ENCODE assay signal across 28 mouse cellular contexts in genomic region chr1:147084129-147084799, GRCm38 (mm10).
A peak's percentile ranks its signal among the peaks of the same experiment; 100 is the strongest.
DNase-seq lines count a peak whose midpoint lies in the region; ATAC-seq lines count a peak whose summit lies in the region.
"Had no signal": no experiment of that assay in that cellular context is flagged by ENCODE, and none has a peak within 500 bp of the region (broad histone marks: within the 10 kb centered on the region; RNA-seq: fewer than 3 reads in every experiment).

No protein-coding gene starts in this region.

- H3K36me3 ChIP-seq in midbrain, embryonic 14.5 days (ENCODE audit: control insufficient read depth, insufficient read depth, low read length): no peaks in the 10 kb centered on the region
- no peaks in the 10 kb centered on the region for H3K36me3 ChIP-seq in midbrain, embryonic 10.5 days
- H3K36me3 ChIP-seq in forebrain, embryonic 13.5 days (ENCODE audit: poor library complexity, severe bottlenecking): no peaks in the 10 kb centered on the region
- H3K36me3 ChIP-seq in kidney, embryonic 14.5 days (ENCODE audit: control insufficient read depth, insufficient read depth, low read length): no peaks in the 10 kb centered on the region
- H3K36me3 ChIP-seq: heart, embryonic 13.5 days; kidney, embryonic 15.5 days; limb, embryonic 13.5 days had no signal

- DNase-seq in midbrain, embryonic 14.5 days: peak; percentile 48
- no peak for DNase-seq in midbrain, embryonic 10.5 days (ENCODE audit: low spot score)
- DNase-seq in forelimb bud, embryonic 11.5 days (ENCODE audit: low read depth, low spot score): peak; percentile 0
- DNase-seq in cerebellum, postnatal 10 days: no peak
- DNase-seq in urinary bladder, postnatal 14 days (ENCODE audit: low spot score): no peak
- DNase-seq: adrenal gland, postnatal 10 days; cerebellum, adult 11-12 months; cerebellum, adult 9-11 months; gastrocnemius, postnatal 10 days; heart, postnatal 10 days; kidney, adult 11 months; kidney, postnatal 25 days; lung, postnatal 36 days; right cerebral cortex, adult 18-20 months; right cerebral cortex, postnatal 4 days; thymus, adult 18-20 months; thymus, postnatal 25 days had no signal

- no peak overlapping the region for H3K27ac ChIP-seq in midbrain, embryonic 14.5 days (replicated peaks; ENCODE audit: low read depth, low read length)
- H3K27ac ChIP-seq in midbrain, embryonic 10.5 days (replicated peaks): no peak overlapping the region
- no peak overlapping the region for H3K27ac ChIP-seq in forebrain, embryonic 13.5 days
- H3K27ac ChIP-seq in kidney, embryonic 14.5 days (ENCODE audit: low read depth, low read length): no peak overlapping the region
- H3K27ac ChIP-seq: heart, embryonic 13.5 days; hindbrain, embryonic 14.5 days; kidney, embryonic 15.5 days; layer of hippocampus, adult 2 months; limb, embryonic 13.5 days; stomach, postnatal 0 days had no signal

- ATAC-seq in midbrain, embryonic 14.5 days (ENCODE audit: low FRiP score, low TSS enrichment): no peak
- ATAC-seq in forebrain, embryonic 13.5 days: peak; percentile 70; the same call in 1 of the 2 replicates
- ATAC-seq in kidney, embryonic 14.5 days (ENCODE audit: low FRiP score, low TSS enrichment): no peak
- ATAC-seq: Patski had no signal

- H3K9ac ChIP-seq in midbrain, embryonic 14.5 days (replicated peaks; ENCODE audit: low read length): no peak overlapping the region
- H3K9ac ChIP-seq in forebrain, embryonic 13.5 days: no peak overlapping the region
- H3K9ac ChIP-seq in kidney, embryonic 14.5 days (ENCODE audit: low read depth, low read length): no peak overlapping the region
- H3K9ac ChIP-seq: heart, embryonic 13.5 days; hindbrain, embryonic 14.5 days; kidney, embryonic 15.5 days; limb, embryonic 13.5 days had no signal

- no peak overlapping the region for H3K4me2 ChIP-seq in midbrain, embryonic 14.5 days (ENCODE audit: low read length)
- no peak overlapping the region for H3K4me2 ChIP-seq in forebrain, embryonic 13.5 days
- H3K4me2 ChIP-seq in kidney, embryonic 14.5 days (replicated peaks; ENCODE audit: low read depth, low read length): no peak overlapping the region
- H3K4me2 ChIP-seq: heart, embryonic 13.5 days; hindbrain, embryonic 14.5 days; kidney, embryonic 15.5 days; limb, embryonic 13.5 days; liver, embryonic 11.5 days had no signal

- H3K4me1 ChIP-seq in midbrain, embryonic 14.5 days (ENCODE audit: control insufficient read depth, insufficient read depth, low read length): no peaks in the 10 kb centered on the region
- H3K4me1 ChIP-seq in midbrain, embryonic 10.5 days: no peaks in the 10 kb centered on the region
- peaks cover 4% of the 10 kb centered on the region; the same call in 1 of the 2 replicates for H3K4me1 ChIP-seq in forebrain, embryonic 13.5 days
- no peaks in the 10 kb centered on the region for H3K4me1 ChIP-seq in kidney, embryonic 14.5 days (ENCODE audit: control insufficient read depth, insufficient read depth, low read length)
- H3K4me1 ChIP-seq: heart, embryonic 13.5 days; kidney, embryonic 15.5 days; limb, embryonic 13.5 days had no signal

- H3K27me3 ChIP-seq in midbrain, embryonic 14.5 days (ENCODE audit: control insufficient read depth, insufficient read depth, low read length): no peaks in the 10 kb centered on the region
- no peaks in the 10 kb centered on the region for H3K27me3 ChIP-seq in midbrain, embryonic 10.5 days (ENCODE audit: low read depth, poor library complexity, severe bottlenecking)
- H3K27me3 ChIP-seq in forebrain, embryonic 13.5 days: no peaks in the 10 kb centered on the region
- H3K27me3 ChIP-seq in kidney, embryonic 14.5 days (ENCODE audit: control insufficient read depth, insufficient read depth, low read length): no peaks in the 10 kb centered on the region
- H3K27me3 ChIP-seq: CH12.LX; heart, embryonic 13.5 days; kidney, embryonic 15.5 days; limb, embryonic 13.5 days; Patski had no signal

- no peaks in the 10 kb centered on the region for H3K9me3 ChIP-seq in midbrain, embryonic 14.5 days (ENCODE audit: control insufficient read depth, low read length)
- H3K9me3 ChIP-seq in midbrain, embryonic 10.5 days (replicated peaks): no peaks in the 10 kb centered on the region
- no peaks in the 10 kb centered on the region for H3K9me3 ChIP-seq in forebrain, embryonic 13.5 days (replicated peaks)
- H3K9me3 ChIP-seq in kidney, embryonic 14.5 days (ENCODE audit: control insufficient read depth, low read length): no peaks in the 10 kb centered on the region
- H3K9me3 ChIP-seq: heart, embryonic 13.5 days; kidney, embryonic 15.5 days; limb, embryonic 13.5 days had no signal

- H3K4me3 ChIP-seq in midbrain, embryonic 14.5 days (replicated peaks; ENCODE audit: low read depth, low read length): no peak overlapping the region
- H3K4me3 ChIP-seq in midbrain, embryonic 10.5 days: no peak overlapping the region
- no peak overlapping the region for H3K4me3 ChIP-seq in forebrain, embryonic 13.5 days
- H3K4me3 ChIP-seq in kidney, embryonic 14.5 days (ENCODE audit: low read length): no peak overlapping the region
- H3K4me3 ChIP-seq: heart, embryonic 13.5 days; kidney, embryonic 15.5 days; layer of hippocampus, adult 2 months; limb, embryonic 13.5 days had no signal

- WGBS in midbrain, embryonic 14.5 days: 59% methylated on average over 5 of the region's 5 CpGs
- WGBS in midbrain, embryonic 10.5 days: 61% methylated on average over 5 of the region's 5 CpGs
- 43% methylated on average over 5 of the region's 5 CpGs for WGBS in forebrain, embryonic 13.5 days
- 45% methylated on average over 5 of the region's 5 CpGs for WGBS in kidney, embryonic 14.5 days

Comparison
In these comparisons a context has a peak if more than half of its experiments do, and no peak if none do; other contexts are left out.
1. DNase-seq: peak in midbrain, embryonic 14.5 days (single experiment) and forelimb bud, embryonic 11.5 days (single experiment); none in midbrain, embryonic 10.5 days (single experiment), cerebellum, postnatal 10 days (0 of 2) and urinary bladder, postnatal 14 days (single experiment).